Mouse (Mus musculus) neural tube, embryonic 15.5 days (tissue): Measurements from ENCODE around the gene Mrm2. TPM values are rescaled to one million over a fixed set of nuclear protein-coding genes. Genes with fewer than 3 reads are reported as not detected.

Source experiments
- ATAC-seq: fragments of 200-750 bp; cut with Nextera tagmentation; 2 replicates; pipeline ENCODE4 v1.8.0; 2017; ENCODE audit warnings: mild to moderate bottlenecking, moderate TSS enrichment, moderate library complexity; ENCODE audit not compliant: low FRiP score
- H3K27ac ChIP-seq: fragments of 300-500 bp; sonication (generic); replicated peaks from 2 replicates; pipeline ENCODE4 v1.5.1; 2015; ENCODE audit warnings: mild to moderate bottlenecking, inconsistent platforms
- H3K27me3 ChIP-seq: fragments of 300-500 bp; sonication (generic); replicated peaks from 2 replicates; pipeline ENCODE4 v1.6.1; 2015; ENCODE audit warnings: inconsistent platforms
- H3K36me3 ChIP-seq: fragments of 300-500 bp; sonication (generic); 2 replicates; pipeline ENCODE4 v1.6.1; 2015; ENCODE audit warnings: inconsistent platforms
- H3K4me1 ChIP-seq: fragments of 300-500 bp; sonication (generic); 2 replicates; pipeline ENCODE4 v1.6.1; 2015; ENCODE audit warnings: inconsistent platforms
- H3K4me2 ChIP-seq: fragments of 300-500 bp; sonication (generic); 2 replicates; pipeline ENCODE4 v1.6.1; 2015; ENCODE audit warnings: inconsistent platforms, mild to moderate bottlenecking, moderate library complexity
- H3K4me3 ChIP-seq: fragments of 300-500 bp; sonication (generic); replicated peaks from 2 replicates; pipeline ENCODE4 v1.5.1; 2015; ENCODE audit warnings: mild to moderate bottlenecking, inconsistent platforms
- H3K9ac ChIP-seq: fragments of 300-500 bp; sonication (generic); replicated peaks from 2 replicates; pipeline ENCODE4 v1.6.1; 2015; ENCODE audit warnings: mild to moderate bottlenecking, inconsistent platforms
- H3K9me3 ChIP-seq: fragments of 300-500 bp; sonication (generic); replicated peaks from 2 replicates; pipeline ENCODE4 v1.6.1; 2016; ENCODE audit warnings: inconsistent platforms
- WGBS: fragments of 180-500 bp; shearing (Covaris S2); methylation state at CpG from one replicate; pipeline ENCODE4 v1.1.7; 2015; ENCODE audit warnings: mixed read lengths; 5-methylcytosine and 5-hydroxymethylcytosine counted together
- polyA plus RNA-seq: library from polyadenylated mRNA; unstranded; fragments of >200 nt; fragmentation: Nextera tagmentation; extraction: Ambion mirVana; gene quantifications from 2 replicates; pipeline ENCODE4 v1.2.1, GENCODE M21; 2015

Mrm2 gene
- polyA plus RNA-seq = 20.8 and 22.3 TPM in 2 replicates

GRCm38 (mm10) chr5:140331615-140332512, at the start of gene Mrm2:
Mrm2 (minus strand) TSS chr5:140331898.
- peak within 1 kb of the TSS; percentile 86 for H3K27ac ChIP-seq
- H3K4me1 ChIP-seq = peaks cover 21% of the 10 kb centered on the region
- peak within 1 kb of the TSS; percentile 78 for H3K9ac ChIP-seq
- H3K9me3 ChIP-seq = no peaks in the 10 kb centered on the region
- peak; percentile 79 for ATAC-seq
- WGBS = under 1% methylated on average over 39 of the region's 39 CpGs
- H3K27me3 ChIP-seq = no peaks in the 10 kb centered on the region
- peak within 1 kb of the TSS; percentile 94 for H3K4me2 ChIP-seq
- peaks cover 17% of the 10 kb centered on the region for H3K36me3 ChIP-seq
- peak within 1 kb of the TSS; percentile 70 for H3K4me3 ChIP-seq

- ATAC-seq = no peak
- WGBS = 91% methylated on average over 7 of the region's 7 CpGs
- H3K4me2 ChIP-seq = no peak overlapping the region
- no peak overlapping the region for H3K4me3 ChIP-seq
- no peak overlapping the region for H3K9ac ChIP-seq
- H3K27me3 ChIP-seq = no peaks in the 10 kb centered on the region
- no peak overlapping the region for H3K27ac ChIP-seq
- H3K9me3 ChIP-seq = no peaks in the 10 kb centered on the region
- no peaks in the 10 kb centered on the region for H3K4me1 ChIP-seq
- H3K36me3 ChIP-seq = no peaks in the 10 kb centered on the region
Observed at GRCm38 (mm10) chr5:140381156-140381555, 49.5 kb upstream of the Mrm2 start.

DNA sequence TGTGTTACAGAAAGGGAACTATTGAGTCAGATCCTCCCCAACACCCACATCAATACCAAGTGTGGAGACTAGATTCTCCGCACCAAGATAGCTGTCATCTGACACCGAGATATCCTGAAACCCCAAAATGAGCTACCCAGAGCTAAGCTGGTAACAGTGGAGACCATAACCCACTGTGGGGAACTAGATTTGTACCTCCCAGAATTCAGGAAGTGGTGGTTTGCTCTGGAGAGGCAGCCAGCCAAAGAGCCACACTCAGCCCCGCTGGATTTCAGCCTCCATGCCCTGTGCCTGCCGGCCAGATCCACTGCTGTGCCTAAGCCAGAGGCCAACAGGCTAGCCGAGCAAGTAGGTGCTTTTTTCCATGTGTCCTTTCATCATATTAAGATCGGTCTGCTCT, 47.6 kb upstream of the Mrm2 start:
- WGBS = 83% methylated on average over 6 of the region's 6 CpGs
- Histone ChIP-seq H3K9me3 (no peaks in the 10 kb centered on the region), H3K4me1 (peaks cover 4% of the 10 kb centered on the region), H3K9ac (no peak overlapping the region), H3K27ac (no peak overlapping the region), H3K4me2 (no peak overlapping the region), H3K36me3 (no peaks in the 10 kb centered on the region), H3K27me3 (no peaks in the 10 kb centered on the region), H3K4me3 (no peak overlapping the region)
- no peak for ATAC-seq

- ATAC-seq = no peak
- Histone ChIP-seq H3K36me3 (no peaks in the 10 kb centered on the region), H3K9me3 (no peaks in the 10 kb centered on the region), H3K4me2 (no peak overlapping the region), H3K27ac (no peak overlapping the region), H3K4me3 (no peak overlapping the region), H3K9ac (no peak overlapping the region), H3K27me3 (no peaks in the 10 kb centered on the region), H3K4me1 (peaks cover 12% of the 10 kb centered on the region)
- WGBS = 91% methylated on average over 6 of the region's 6 CpGs
Observed at GRCm38 (mm10) chr5:140378121-140378853, 46.6 kb upstream of the Mrm2 start.

- Histone ChIP-seq H3K4me3 (no peak overlapping the region), H3K27ac (no peak overlapping the region), H3K9me3 (no peaks in the 10 kb centered on the region), H3K4me1 (peaks cover 16% of the 10 kb centered on the region), H3K9ac (no peak overlapping the region), H3K4me2 (no peak overlapping the region), H3K27me3 (no peaks in the 10 kb centered on the region), H3K36me3 (no peaks in the 10 kb centered on the region)
- 89% methylated on average over 4 of the region's 4 CpGs for WGBS
- ATAC-seq = no peak
Observed at GRCm38 (mm10) chr5:140375249-140375829, 43.6 kb upstream of the Mrm2 start.

DNA sequence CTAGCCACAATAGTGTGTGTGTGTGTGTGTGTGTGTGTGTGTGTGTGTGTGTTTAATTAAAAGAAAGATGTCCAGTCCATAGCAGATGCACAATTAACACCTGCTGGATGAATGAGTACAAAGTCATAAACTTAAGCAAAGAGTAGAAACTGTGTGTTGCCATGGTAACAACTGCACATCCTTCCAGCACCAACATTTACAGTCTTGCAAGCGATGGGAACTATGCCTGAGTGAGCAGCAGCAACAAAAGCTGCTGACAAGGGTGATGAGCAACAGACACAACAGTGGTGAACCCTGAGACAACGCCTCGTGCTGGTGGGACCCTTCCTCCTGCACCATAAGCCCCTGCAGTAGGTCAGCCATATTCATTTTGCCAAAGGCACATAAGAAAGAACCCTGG, 42.5 kb upstream of the Mrm2 start:
- no peaks in the 10 kb centered on the region for H3K27me3 ChIP-seq
- no peak overlapping the region for H3K9ac ChIP-seq
- no peak overlapping the region for H3K4me2 ChIP-seq
- H3K4me3 ChIP-seq = no peak overlapping the region
- peak overlapping the region; percentile 60 for H3K27ac ChIP-seq
- no peaks in the 10 kb centered on the region for H3K36me3 ChIP-seq
- whole genome bisulfite sequencing = 8% methylated on average over 3 of the region's 3 CpGs
- no peaks in the 10 kb centered on the region for H3K9me3 ChIP-seq
- no peak for ATAC-seq
- H3K4me1 ChIP-seq = peaks cover 16% of the 10 kb centered on the region

DNA sequence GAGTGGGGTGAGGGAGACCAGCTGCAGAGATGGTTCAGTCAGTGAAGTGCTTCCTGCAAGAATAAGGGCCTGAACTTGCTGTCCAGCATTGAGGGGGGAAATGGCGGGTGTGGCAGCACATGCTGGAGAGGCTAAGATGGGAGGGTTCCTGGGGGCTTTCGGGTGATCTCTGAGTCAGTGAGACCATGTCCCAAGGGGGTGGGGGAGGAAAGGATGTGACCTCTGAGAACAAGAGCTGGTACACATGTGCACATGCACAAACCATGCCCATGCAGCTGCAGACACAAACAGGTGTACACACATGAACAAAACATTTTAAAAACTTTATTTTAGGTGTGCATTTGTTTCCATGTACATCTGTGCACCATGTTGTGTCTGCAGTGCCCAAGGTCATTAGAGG, 42.0 kb upstream of the Mrm2 start:
- no peak overlapping the region for H3K9ac ChIP-seq
- H3K9me3 ChIP-seq = no peaks in the 10 kb centered on the region
- 83% methylated on average over 2 of the region's 2 CpGs for WGBS
- no peak overlapping the region for H3K27ac ChIP-seq
- no peak overlapping the region for H3K4me3 ChIP-seq
- H3K36me3 ChIP-seq = no peaks in the 10 kb centered on the region
- no peak for ATAC-seq
- peaks cover 16% of the 10 kb centered on the region for H3K4me1 ChIP-seq
- no peak overlapping the region for H3K4me2 ChIP-seq
- no peaks in the 10 kb centered on the region for H3K27me3 ChIP-seq

- Histone ChIP-seq H3K4me1 (peaks cover 16% of the 10 kb centered on the region), H3K27me3 (no peaks in the 10 kb centered on the region), H3K9ac (no peak overlapping the region), H3K4me2 (no peak overlapping the region), H3K36me3 (no peaks in the 10 kb centered on the region), H3K4me3 (no peak overlapping the region), H3K27ac (no peak overlapping the region), H3K9me3 (no peaks in the 10 kb centered on the region)
- WGBS = 95% methylated on average over 3 of the region's 3 CpGs
- no peak for ATAC-seq
Observed at GRCm38 (mm10) chr5:140371671-140372070, 40.0 kb upstream of the Mrm2 start.

DNA sequence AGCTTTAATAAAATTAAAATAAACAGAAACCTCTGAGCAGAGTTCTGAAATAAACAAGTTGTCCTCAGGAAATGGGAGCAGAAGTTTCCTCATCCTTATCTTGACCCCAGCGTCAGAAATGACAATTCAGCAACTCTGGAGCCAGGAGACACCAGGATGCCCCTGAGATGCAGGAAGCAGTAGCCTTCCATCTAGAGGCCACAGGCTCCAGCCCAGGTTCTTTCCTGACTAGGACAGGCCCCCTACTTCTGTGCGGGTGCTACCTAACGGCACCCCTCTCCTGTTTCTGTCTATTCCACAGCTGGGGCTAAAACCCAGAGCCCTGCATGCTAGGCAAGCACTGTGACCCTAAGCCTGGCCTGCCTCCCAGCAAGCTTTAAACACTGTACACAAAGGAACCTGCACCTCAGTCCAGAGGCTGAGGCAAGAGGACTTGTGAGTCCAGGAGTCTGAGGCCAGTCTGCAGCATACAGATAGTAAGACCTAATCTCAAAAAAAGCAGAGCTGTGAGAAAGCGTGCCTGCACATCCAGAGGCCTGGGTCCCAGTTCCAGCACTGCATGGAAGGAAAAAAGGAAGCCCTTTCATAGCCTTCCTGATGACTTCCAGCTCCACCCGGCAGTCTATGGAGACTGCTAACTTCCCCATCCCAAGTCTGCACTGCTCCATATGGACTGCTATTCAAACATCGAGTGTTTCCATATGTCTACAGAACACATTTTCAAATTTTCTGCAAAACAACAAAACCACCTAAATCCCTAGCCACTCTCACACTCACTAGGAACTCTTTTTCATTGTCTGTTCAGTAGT, 39.0 kb upstream of the Mrm2 start:
- Histone ChIP-seq H3K27ac (no peak overlapping the region), H3K27me3 (no peaks in the 10 kb centered on the region), H3K4me2 (no peak overlapping the region), H3K36me3 (no peaks in the 10 kb centered on the region), H3K4me3 (no peak overlapping the region), H3K4me1 (peaks cover 16% of the 10 kb centered on the region), H3K9ac (no peak overlapping the region), H3K9me3 (no peaks in the 10 kb centered on the region)
- WGBS = 80% methylated on average over 6 of the region's 6 CpGs
- no peak for ATAC-seq

DNA sequence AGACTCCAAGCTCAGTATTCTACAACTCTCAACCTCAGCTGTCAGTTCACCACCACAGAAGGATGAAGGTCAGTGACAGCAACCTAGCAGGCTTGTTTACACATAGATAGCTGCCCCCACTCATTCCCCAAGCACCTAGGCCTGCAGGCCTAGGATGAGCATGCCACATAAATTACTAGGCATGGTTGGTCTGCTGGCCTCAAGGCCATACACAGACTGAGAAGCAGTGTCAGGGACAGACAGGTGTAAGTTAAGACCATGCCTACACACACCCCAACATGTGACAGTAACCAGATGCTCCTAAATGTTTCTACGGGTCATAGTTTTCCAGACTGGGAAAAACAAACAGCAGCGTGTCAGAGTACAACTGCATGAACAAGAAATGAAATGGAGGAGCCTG, 37.8 kb upstream of the Mrm2 start:
- 91% methylated on average over 2 of the region's 2 CpGs for WGBS
- Histone ChIP-seq H3K9ac (no peak overlapping the region), H3K27me3 (no peaks in the 10 kb centered on the region), H3K9me3 (no peaks in the 10 kb centered on the region), H3K4me1 (peaks cover 13% of the 10 kb centered on the region), H3K4me3 (no peak overlapping the region), H3K36me3 (no peaks in the 10 kb centered on the region), H3K4me2 (no peak overlapping the region), H3K27ac (no peak overlapping the region)
- ATAC-seq = no peak

DNA sequence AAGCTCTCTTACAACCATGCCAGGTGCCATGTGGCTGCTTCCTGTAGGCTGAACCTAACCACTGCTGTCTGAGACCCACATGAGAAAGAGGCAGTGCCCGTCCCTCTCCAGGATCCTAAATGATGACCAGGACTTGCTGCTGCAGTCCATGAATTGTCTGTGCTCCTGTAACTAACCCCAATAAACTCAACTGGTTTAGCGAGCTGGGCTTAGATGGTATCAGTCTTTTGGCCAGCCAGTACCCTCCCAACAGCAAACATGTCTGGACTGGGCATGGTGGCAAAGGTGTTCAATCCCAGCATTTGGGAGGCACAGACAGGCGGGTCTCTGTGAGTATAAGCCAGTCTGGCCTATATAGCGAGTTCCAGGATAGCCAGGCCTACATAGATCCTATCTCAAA, 37.2 kb upstream of the Mrm2 start:
- no peak for ATAC-seq
- WGBS = 94% methylated on average over 4 of the region's 4 CpGs
- H3K4me2 ChIP-seq = no peak overlapping the region
- H3K4me3 ChIP-seq = no peak overlapping the region
- no peak overlapping the region for H3K27ac ChIP-seq
- no peaks in the 10 kb centered on the region for H3K9me3 ChIP-seq
- H3K36me3 ChIP-seq = no peaks in the 10 kb centered on the region
- peaks cover 8% of the 10 kb centered on the region; the same call in 1 of the 2 replicates for H3K4me1 ChIP-seq
- no peak overlapping the region for H3K9ac ChIP-seq
- H3K27me3 ChIP-seq = no peaks in the 10 kb centered on the region
